Mouse (Mus musculus) gastrocnemius, postnatal 4 days (tissue): ENCODE results near the gene Phyh. TPM values are rescaled to one million over a fixed set of nuclear protein-coding genes. Genes with fewer than 3 reads are reported as not detected.

Experiments
- total RNA-seq, 2 experiments: library from RNA; stranded (reverse); gene quantifications; 2 replicates each; pipeline ENCODE4 v1.2.3; 2021

Gene Phyh
- total RNA-seq, 2 experiments from 2014 or later = 31.9 to 36.5 TPM

Other genes with a start within 250 kb of the Phyh start
- 1 to 10 TPM; 2.6 to 2.7 TPM for gene Bend7, start 201.2 kb upstream of the Phyh start, total RNA-seq
- 10 to 100 TPM; 38.9 to 39.9 TPM for gene Sephs1, start 37.5 kb upstream of the Phyh start, total RNA-seq
- under 1 TPM in 1 of 2 experiments, not detected in 1; 0.52 TPM for gene Ucma, start 57.1 kb downstream of the Phyh start, total RNA-seq
- 1 to 10 TPM; 6.6 to 9.2 TPM for gene Mcm10, start 93.8 kb downstream of the Phyh start, total RNA-seq
- 10 to 100 TPM; 11.4 to 12.3 TPM for gene Optn, start 145.0 kb downstream of the Phyh start, total RNA-seq
- gene Ccdc3, start 218.8 kb downstream of the Phyh start, total RNA-seq = 10 to 100 TPM; 10.8 to 11.0 TPM